Mouse (Mus musculus) Patski (cell line): ENCODE measurements around the gene Ak4. TPM values are rescaled to one million over a fixed set of nuclear protein-coding genes. Genes with fewer than 3 reads are reported as not detected.
A peak's percentile ranks its signal among the peaks of the same experiment; 100 is the strongest.

Experiments
- ATAC-seq: fragments of 100-300 bp; one replicate; pipeline ENCODE4 v1.8.0; 2021
- CTCF ChIA-PET: fragments of 350-600 bp; sonication (Branson Sonifier 250); formaldehyde crosslinking; loops from one replicate; lab custom pipeline; 2022; ENCODE audit warnings: inconsistent platforms; lab: Charles Lee
- POLR2A ChIA-PET: fragments of 350-600 bp; sonication (Branson Sonifier 250); formaldehyde crosslinking; loops from one replicate; lab custom pipeline; 2022; ENCODE audit warnings: antibody characterized with exemption, inconsistent platforms; lab: Charles Lee
- DNase-seq: peaks from one replicate; pipeline ENCODE4 v3.0.0-alpha.2; 2011; ENCODE audit warnings: low read depth, low spot score
- H3K27me3 ChIP-seq: fragments of 371-371 bp; one replicate; pipeline ENCODE4 v1.5.1; 2021
- CTCF ChIP-seq: fragments of 100-300 bp; IDR thresholded peaks from one replicate; pipeline ENCODE4 v1.5.1; 2021
- in situ Hi-C: fragments of 300-500 bp; cut with MboI; formaldehyde crosslinking; loops from 3 replicates; pipeline ENCODE4 v1.11.1; 2018; ENCODE audit warnings: low pct_unique_long_range_greater_than_20kb, mixed read lengths
- polyA plus RNA-seq: library from polyadenylated mRNA; unstranded; gene quantifications from one replicate; pipeline ENCODE4 v1.2.3, GENCODE M21; 2021

The Ak4 gene
- polyA plus RNA-seq, 1 experiment from 2014 or later, result 8.8 TPM

GRCm38 (mm10) chr4:101392229-101392628 lies 26.8 kb upstream of the Ak4 start:
- in situ Hi-C loops, result loop anchor here (25.0 kb wide), 2 partner anchors 245 to 620 kb away; partner anchors contain the start of gene Leprot
- DNase-seq (no peak), ATAC-seq (no peak)
- ChIA-PET POLR2A (no interaction called here), CTCF (interaction anchor here (0.5 to 2.1 kb wide), 12 partner anchors 12 to 613 kb away, joined by 3 to 14 read pairs (median 3); no protein-coding TSS in a partner anchor)
- peak; percentile 81 for TF ChIP-seq CTCF
- no peaks in the 10 kb centered on the region for H3K27me3 ChIP-seq

- DNase-seq, result no peak
- ATAC-seq, result no peak
- in situ Hi-C loops, result loop anchor here (25.0 kb wide), 2 partner anchors 244 to 619 kb away; partner anchors contain the start of gene Leprot
These were observed 25.8 kb upstream of the Ak4 start for GRCm38 (mm10) chr4:101393292-101393711.

GRCm38 (mm10) chr4:101395021-101395533 lies 24.0 kb upstream of the Ak4 start:
- ATAC-seq (no peak), DNase-seq (no peak)
- ChIA-PET CTCF (interaction anchor here (2.4 kb wide), 1 partner anchor 63 kb away, joined by 8 read pairs; no protein-coding TSS in a partner anchor), POLR2A (no interaction called here)
- in situ Hi-C loops, result loop anchor here (25.0 kb wide), 2 partner anchors 242 to 617 kb away; partner anchors contain the start of gene Leprot
- no peaks in the 10 kb centered on the region for H3K27me3 ChIP-seq
- no peak for TF ChIP-seq CTCF

More at GRCm38 (mm10) chr4:101393292-101393711, 25.8 kb upstream of the Ak4 start:
- TF ChIP-seq CTCF, result no peak
- ChIA-PET CTCF (interaction anchor here (1.9 to 2.1 kb wide), 2 partner anchors 64 to 68 kb away, joined by 5 to 14 read pairs; no protein-coding TSS in a partner anchor), POLR2A (no interaction called here)
- H3K27me3 ChIP-seq, result no peaks in the 10 kb centered on the region

GRCm38 (mm10) chr4:101400025-101400594 lies 19.0 kb upstream of the Ak4 start:
- no peak for TF ChIP-seq CTCF
- CTCF ChIA-PET, result no interaction called here
- DNase-seq (no peak), ATAC-seq (no peak)
- peaks cover 5% of the 10 kb centered on the region for H3K27me3 ChIP-seq
- POLR2A ChIA-PET, result no interaction called here
- in situ Hi-C loops, result loop anchor here (5.0 kb wide), 1 partner anchor 57 kb away; no protein-coding TSS in a partner anchor

- ChIA-PET CTCF (no interaction called here), POLR2A (interaction anchor here (0.6 kb wide), 1 partner anchor 20 kb away, joined by 3 read pairs; no protein-coding TSS in a partner anchor)
- no peak for DNase-seq
- TF ChIP-seq CTCF, result no peak
- ATAC-seq, result no peak
- in situ Hi-C loops, result loop anchor here (5.0 kb wide), 1 partner anchor 55 kb away; no protein-coding TSS in a partner anchor
- peaks cover 5% of the 10 kb centered on the region for H3K27me3 ChIP-seq
These were observed 17.1 kb upstream of the Ak4 start for GRCm38 (mm10) chr4:101401945-101402344.

- ChIA-PET CTCF (interaction anchor here (1.2 kb wide), 1 partner anchor 13 kb away, joined by 4 read pairs; no protein-coding TSS in a partner anchor), POLR2A (no interaction called here)
- no peak for DNase-seq
- in situ Hi-C loops, result loop anchor here (5.0 kb wide), 1 partner anchor 52 kb away; no protein-coding TSS in a partner anchor
- H3K27me3 ChIP-seq, result peaks cover 5% of the 10 kb centered on the region
- TF ChIP-seq CTCF, result no peak
- no peak for ATAC-seq
These were observed 14.2 kb upstream of the Ak4 start for GRCm38 (mm10) chr4:101404863-101405262.

- no peak for ATAC-seq
These were observed 12.5 kb upstream of the Ak4 start for GRCm38 (mm10) chr4:101406411-101407196.

GRCm38 (mm10) chr4:101416966-101417365 lies 2.1 kb upstream of the Ak4 start:
- in situ Hi-C loops, result no loop called here
- DNase-seq (no peak), ATAC-seq (no peak)
- no peak for TF ChIP-seq CTCF
- no peaks in the 10 kb centered on the region for H3K27me3 ChIP-seq
- ChIA-PET POLR2A (no interaction called here), CTCF (no interaction called here)

More at GRCm38 (mm10) chr4:101406411-101407196, 12.5 kb upstream of the Ak4 start:
- H3K27me3 ChIP-seq, result peaks cover 5% of the 10 kb centered on the region
- CTCF ChIA-PET, result interaction anchor here (1.1 to 1.2 kb wide), 2 partner anchors 14 to 17 kb away, joined by 3 to 6 read pairs; no protein-coding TSS in a partner anchor
- in situ Hi-C loops, result no loop called here
- POLR2A ChIA-PET, result no interaction called here
- TF ChIP-seq CTCF, result no peak
- no peak for DNase-seq

GRCm38 (mm10) chr4:101419911-101420880 lies 1.1 kb downstream of the Ak4 start:
- ChIA-PET CTCF (no interaction called here), POLR2A (no interaction called here)
- in situ Hi-C loops, result no loop called here
- H3K27me3 ChIP-seq, result no peaks in the 10 kb centered on the region
- no peak for TF ChIP-seq CTCF
- DNase-seq (no peak), ATAC-seq (peak; percentile 61)
